Mouse (Mus musculus) cerebellum, adult 11-12 months (tissue): ENCODE results near the gene Btbd1.
"Not testable (repeated sequence)": the region's sequence is repeated elsewhere in the genome, so short reads cannot be mapped to it uniquely, and the experiment has no call there.

ENCODE experiments used
- DNase-seq: peaks from one replicate; pipeline ENCODE4 v3.0.0; 2022

Gene Btbd1

GRCm38 (mm10) chr7:81849214-81849613 lies 20.0 kb upstream of the Btbd1 start:
- DNase-seq: no peak

GRCm38 (mm10) chr7:81847777-81848176 lies 18.5 kb upstream of the Btbd1 start:
- DNase-seq: peak; percentile 38

GRCm38 (mm10) chr7:81847010-81847409 lies 17.8 kb upstream of the Btbd1 start:
- DNase-seq: no peak

GRCm38 (mm10) chr7:81846008-81846407 lies 16.8 kb upstream of the Btbd1 start:
- DNase-seq: no peak

- no peak for DNase-seq
These were observed 16.1 kb upstream of the Btbd1 start for GRCm38 (mm10) chr7:81845313-81845712.

- no peak for DNase-seq
These were observed 15.6 kb upstream of the Btbd1 start for GRCm38 (mm10) chr7:81844801-81845200.

GRCm38 (mm10) chr7:81843903-81844302 lies 14.7 kb upstream of the Btbd1 start:
- DNase-seq: no peak

GRCm38 (mm10) chr7:81842998-81843397 lies 13.8 kb upstream of the Btbd1 start:
- no peak for DNase-seq

- no peak for DNase-seq
These were observed 12.9 kb upstream of the Btbd1 start for GRCm38 (mm10) chr7:81842141-81842540.

- DNase-seq: no peak
These were observed 12.2 kb upstream of the Btbd1 start for GRCm38 (mm10) chr7:81841439-81841838.

- no peak for DNase-seq
These were observed 11.5 kb upstream of the Btbd1 start for GRCm38 (mm10) chr7:81840661-81841181.

GRCm38 (mm10) chr7:81839746-81840145 lies 10.5 kb upstream of the Btbd1 start:
- no peak for DNase-seq

- not testable (repeated sequence) for DNase-seq
These were observed 8.5 kb upstream of the Btbd1 start for GRCm38 (mm10) chr7:81837771-81838170.

GRCm38 (mm10) chr7:81835430-81835829 lies 6.2 kb upstream of the Btbd1 start:
- DNase-seq: no peak

- no peak for DNase-seq
These were observed 5.6 kb upstream of the Btbd1 start for GRCm38 (mm10) chr7:81834847-81835246.

- peak; percentile 59 for DNase-seq
These were observed 401 bp downstream of the Btbd1 start for GRCm38 (mm10) chr7:81828681-81829378.

GRCm38 (mm10) chr7:81827806-81828667 lies 1.2 kb downstream of the Btbd1 start:
- no peak for DNase-seq

- no peak for DNase-seq
These were observed 3.9 kb downstream of the Btbd1 start for GRCm38 (mm10) chr7:81825381-81825780.

GRCm38 (mm10) chr7:81824906-81825305 lies 4.3 kb downstream of the Btbd1 start:
- no peak for DNase-seq

- no peak for DNase-seq
These were observed 23.2 kb downstream of the Btbd1 start for GRCm38 (mm10) chr7:81806067-81806466.

GRCm38 (mm10) chr7:81789095-81789757 lies 40.0 kb downstream of the Btbd1 start, which contains the start of gene 3110040N11Rik:
3110040N11Rik (minus strand) TSS chr7:81789478.
- DNase-seq: peak; percentile 89

GRCm38 (mm10) chr7:81788536-81788935 lies 40.7 kb downstream of the Btbd1 start:
- peak; percentile 32 for DNase-seq

- DNase-seq: no peak
These were observed 51.5 kb downstream of the Btbd1 start for GRCm38 (mm10) chr7:81777667-81778218.
